Mouse (Mus musculus): ENCODE data around the gene Olfr1186.
"Not testable (repeated sequence)": the region's sequence is repeated elsewhere in the genome, so short reads cannot be mapped to it uniquely, and the experiment has no call there.

The Olfr1186 gene

GRCm38 (mm10) chr2:88518251-88518650 lies at the start of gene Olfr1186:
Gene Olfr1186, plus strand, starts transcription at chr2:88518551.
- no peak for DNase-seq

GRCm38 (mm10) chr2:88483298-88483697 lies 35.1 kb upstream of the Olfr1186 start, which contains the start of gene Olfr1184:
Gene Olfr1184, plus strand, starts transcription at chr2:88483598.
- DNase-seq = no peak

GRCm38 (mm10) chr2:88493020-88493419 lies 25.3 kb upstream of the Olfr1186 start, which contains the start of gene Olfr1185-ps1:
Gene Olfr1185-ps1, plus strand, starts transcription at chr2:88493320.
- DNase-seq = no peak

- DNase-seq = no peak
These were observed 7.4 kb downstream of the Olfr1186 start for GRCm38 (mm10) chr2:88525720-88526119.

- DNase-seq = no peak
These were observed 38.3 kb downstream of the Olfr1186 start, which contains the start of gene Olfr1188 for GRCm38 (mm10) chr2:88556635-88557034. Gene Olfr1188, plus strand, starts transcription at chr2:88556935.

GRCm38 (mm10) chr2:88572696-88573095 lies 54.3 kb downstream of the Olfr1186 start:
- DNase-seq = not testable (repeated sequence)

Measured in cerebellum, adult 8-10 months (tissue).